Mouse (Mus musculus): ENCODE data around the gene Oas1h. TPM values are rescaled to one million over a fixed set of nuclear protein-coding genes. Genes with fewer than 3 reads are reported as not detected.
A peak's percentile ranks its signal among the peaks of the same experiment; 100 is the strongest.

The Oas1h gene
- polyA plus RNA-seq (2012; rRNA removed), result not detected in 2 replicates

- no peak for DNase-seq
- Histone ChIP-seq H3K4me3 (replicated peaks; ENCODE audit: insufficient read depth, low read depth, low read length) (no peak within 1 kb of the TSS), H3K4me1 (ENCODE audit: control insufficient read depth, insufficient read depth, low read length) (peaks cover 2% of the 10 kb centered on the region; the same call in 1 of the 2 replicates), H3K27me3 (ENCODE audit: control insufficient read depth, insufficient read depth, low read length) (no peaks in the 10 kb centered on the region), H3K27ac (ENCODE audit: insufficient read depth, low read length) (no peak within 1 kb of the TSS)
- TF ChIP-seq POLR2A (IDR thresholded peaks at IDR 0.05; ENCODE audit: borderline replicate concordance, insufficient read depth, low read length) (no peak), CTCF (IDR thresholded peaks at IDR 0.05; ENCODE audit: borderline replicate concordance, insufficient read depth, low read depth, low read length) (no peak)
- WGBS, result 70% methylated on average over 4 of the region's 4 CpGs
Measured at GRCm38 (mm10) chr5:120861121-120861520, at the start of gene Oas1h. TSS of gene Oas1h (plus strand) at chr5:120861421.

- peak; percentile 78 to 81 for DNase-seq
- H3K27ac ChIP-seq (ENCODE audit: insufficient read depth, low read length), result no peak within 1 kb of the TSS
- 5% methylated on average over 18 of the region's 18 CpGs for WGBS
- H3K4me1 ChIP-seq (ENCODE audit: control insufficient read depth, insufficient read depth, low read length), result no peaks in the 10 kb centered on the region
- H3K27me3 ChIP-seq (ENCODE audit: control insufficient read depth, insufficient read depth, low read length), result no peaks in the 10 kb centered on the region
- peak within 1 kb of the TSS; percentile 67 for H3K4me3 ChIP-seq (replicated peaks; ENCODE audit: insufficient read depth, low read depth, low read length)
- TF ChIP-seq CTCF (IDR thresholded peaks at IDR 0.05; ENCODE audit: borderline replicate concordance, insufficient read depth, low read depth, low read length) (no peak), POLR2A (IDR thresholded peaks at IDR 0.05; ENCODE audit: borderline replicate concordance, insufficient read depth, low read length) (peak; percentile 44; the same call in 1 of the 2 replicates)
Measured at GRCm38 (mm10) chr5:120811951-120812819, 49.0 kb upstream of the Oas1h start, which contains the start of gene Oas1c. TSS of gene Oas1c (minus strand) at chr5:120812514.

DNA sequence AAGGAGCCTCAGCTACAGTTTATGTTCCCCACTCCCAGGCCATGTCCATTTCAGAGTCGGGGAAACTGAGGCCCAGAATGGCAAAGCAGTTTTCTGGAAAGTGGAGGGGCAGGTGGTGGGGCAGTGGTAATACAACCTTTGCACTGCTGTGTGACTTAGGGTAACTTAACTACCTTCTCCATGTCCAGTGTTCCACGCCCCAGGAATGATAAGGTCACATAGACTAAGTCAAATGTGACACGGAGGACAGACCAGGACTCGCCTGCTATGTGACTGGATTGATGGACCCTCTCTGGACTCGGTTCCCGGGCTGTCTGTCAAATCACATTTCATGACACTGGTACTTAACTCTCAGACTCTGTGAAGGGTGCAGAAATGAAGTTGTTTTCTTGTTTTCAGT is 48.2 kb upstream of the Oas1h start:
- no peak overlapping the region for H3K27ac ChIP-seq (ENCODE audit: insufficient read depth, low read length)
- 84% methylated on average over 6 of the region's 6 CpGs for WGBS
- no peak for TF ChIP-seq POLR2A (IDR thresholded peaks at IDR 0.05; ENCODE audit: borderline replicate concordance, insufficient read depth, low read length)
- TF ChIP-seq CTCF (IDR thresholded peaks at IDR 0.05; ENCODE audit: borderline replicate concordance, insufficient read depth, low read depth, low read length), result no peak
- no peak for DNase-seq
- H3K4me3 ChIP-seq (replicated peaks; ENCODE audit: insufficient read depth, low read depth, low read length), result no peak overlapping the region
- H3K27me3 ChIP-seq (ENCODE audit: control insufficient read depth, insufficient read depth, low read length), result no peaks in the 10 kb centered on the region
- H3K4me1 ChIP-seq (ENCODE audit: control insufficient read depth, insufficient read depth, low read length), result no peaks in the 10 kb centered on the region

- Histone ChIP-seq H3K27ac (ENCODE audit: insufficient read depth, low read length) (no peak overlapping the region), H3K27me3 (ENCODE audit: control insufficient read depth, insufficient read depth, low read length) (no peaks in the 10 kb centered on the region), H3K4me1 (ENCODE audit: control insufficient read depth, insufficient read depth, low read length) (no peaks in the 10 kb centered on the region), H3K4me3 (replicated peaks; ENCODE audit: insufficient read depth, low read depth, low read length) (no peak overlapping the region)
- peak; percentile 36; the same call in 1 of the 2 replicates for TF ChIP-seq CTCF (IDR thresholded peaks at IDR 0.05; ENCODE audit: borderline replicate concordance, insufficient read depth, low read depth, low read length)
- TF ChIP-seq POLR2A (IDR thresholded peaks at IDR 0.05; ENCODE audit: borderline replicate concordance, insufficient read depth, low read length), result no peak
- WGBS, result 60% methylated on average over 3 of the region's 3 CpGs
- peak in 1 of 2 experiments; percentile 27 for DNase-seq
Measured at GRCm38 (mm10) chr5:120815949-120816348, 45.3 kb upstream of the Oas1h start.

GRCm38 (mm10) chr5:120818999-120819398 is 42.2 kb upstream of the Oas1h start:
- Histone ChIP-seq H3K27me3 (ENCODE audit: control insufficient read depth, insufficient read depth, low read length) (no peaks in the 10 kb centered on the region), H3K4me1 (ENCODE audit: control insufficient read depth, insufficient read depth, low read length) (no peaks in the 10 kb centered on the region), H3K27ac (ENCODE audit: insufficient read depth, low read length) (no peak overlapping the region), H3K4me3 (replicated peaks; ENCODE audit: insufficient read depth, low read depth, low read length) (no peak overlapping the region)
- DNase-seq, result no peak
- TF ChIP-seq CTCF (IDR thresholded peaks at IDR 0.05; ENCODE audit: borderline replicate concordance, insufficient read depth, low read depth, low read length), result no peak
- no peak for TF ChIP-seq POLR2A (IDR thresholded peaks at IDR 0.05; ENCODE audit: borderline replicate concordance, insufficient read depth, low read length)

- DNase-seq, result no peak
- Histone ChIP-seq H3K4me1 (ENCODE audit: control insufficient read depth, insufficient read depth, low read length) (no peaks in the 10 kb centered on the region), H3K27me3 (ENCODE audit: control insufficient read depth, insufficient read depth, low read length) (no peaks in the 10 kb centered on the region), H3K27ac (ENCODE audit: insufficient read depth, low read length) (no peak overlapping the region), H3K4me3 (replicated peaks; ENCODE audit: insufficient read depth, low read depth, low read length) (no peak overlapping the region)
- no peak for TF ChIP-seq POLR2A (IDR thresholded peaks at IDR 0.05; ENCODE audit: borderline replicate concordance, insufficient read depth, low read length)
- TF ChIP-seq CTCF (IDR thresholded peaks at IDR 0.05; ENCODE audit: borderline replicate concordance, insufficient read depth, low read depth, low read length), result no peak
- WGBS, result 86% methylated on average over 4 of the region's 4 CpGs
Measured at GRCm38 (mm10) chr5:120831031-120831430, 30.2 kb upstream of the Oas1h start.

DNA sequence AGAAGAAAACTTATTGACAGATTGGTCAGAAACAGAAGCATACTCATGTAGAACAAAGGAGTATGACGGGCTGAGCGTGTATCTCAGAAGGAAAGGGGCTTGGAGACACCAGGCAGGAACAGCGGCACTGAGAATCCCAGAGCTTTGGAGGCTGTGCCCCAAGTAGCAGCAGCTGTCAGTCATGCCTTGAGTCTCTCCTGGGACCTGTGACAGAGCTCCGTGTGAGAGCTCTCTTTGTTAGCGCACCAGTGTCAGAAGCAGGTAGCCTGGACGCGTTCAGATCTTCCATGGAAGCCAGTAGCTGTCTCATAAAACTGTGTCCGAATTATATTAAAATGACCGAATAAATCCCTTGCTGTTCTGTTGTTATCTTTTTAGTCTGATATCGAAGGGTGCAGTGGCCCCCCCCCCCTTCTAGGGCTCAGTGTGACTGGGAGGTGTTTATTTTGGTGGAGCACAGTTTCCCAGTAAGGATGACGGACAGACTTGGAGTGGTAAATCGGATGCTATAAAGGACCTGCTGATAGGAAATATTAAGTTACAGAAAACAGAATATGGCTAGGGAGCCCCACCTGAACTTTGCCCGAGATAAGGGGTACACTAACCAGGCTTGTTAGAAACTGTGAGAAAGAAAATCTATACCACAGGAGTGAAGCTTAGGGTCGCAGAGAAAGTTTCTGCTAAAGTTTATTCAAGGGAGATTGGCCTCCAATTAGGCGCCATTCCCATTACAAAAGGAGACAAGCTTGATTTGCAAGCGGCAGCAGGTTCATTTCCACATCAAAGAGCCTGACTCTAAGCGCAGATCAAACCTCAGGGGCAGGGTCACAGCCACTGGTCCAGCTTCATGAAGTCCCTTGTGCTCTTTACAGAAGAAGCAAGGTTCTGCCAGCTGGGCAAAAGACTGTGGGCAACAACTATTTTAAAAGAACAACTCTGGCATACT is 27.6 kb upstream of the Oas1h start:
- no peak overlapping the region for H3K4me3 ChIP-seq (replicated peaks; ENCODE audit: insufficient read depth, low read depth, low read length)
- no peaks in the 10 kb centered on the region for H3K4me1 ChIP-seq (ENCODE audit: control insufficient read depth, insufficient read depth, low read length)
- no peak for TF ChIP-seq CTCF (IDR thresholded peaks at IDR 0.05; ENCODE audit: borderline replicate concordance, insufficient read depth, low read depth, low read length)
- no peak for TF ChIP-seq POLR2A (IDR thresholded peaks at IDR 0.05; ENCODE audit: borderline replicate concordance, insufficient read depth, low read length)
- no peak for DNase-seq
- 26% methylated on average over 17 of the region's 17 CpGs for WGBS
- H3K27ac ChIP-seq (ENCODE audit: insufficient read depth, low read length), result no peak overlapping the region
- no peaks in the 10 kb centered on the region for H3K27me3 ChIP-seq (ENCODE audit: control insufficient read depth, insufficient read depth, low read length)
